Mouse (Mus musculus): ENCODE results near the gene Tmem19. TPM values are rescaled to one million over a fixed set of nuclear protein-coding genes. Genes with fewer than 3 reads are reported as not detected.
"Not testable (repeated sequence)": the region's sequence is repeated elsewhere in the genome, so short reads cannot be mapped to it uniquely, and the experiment has no call there.

Tmem19 gene
- total RNA-seq, 2 experiments from 2014 or later = 42.0 to 42.7 TPM

- TF ChIP-seq CTCF (conservative IDR thresholded peaks at IDR 0.05) = no peak
- Histone ChIP-seq H3K27ac (no peak overlapping the region), H3K4me3 (no peak overlapping the region)
- no peak for DNase-seq (ENCODE audit: low spot score in 2 of 2)
Observed at GRCm38 (mm10) chr10:115336901-115337300, 25.4 kb downstream of the Tmem19 start.

GRCm38 (mm10) chr10:115333528-115333927, 28.8 kb downstream of the Tmem19 start:
- H3K4me3 ChIP-seq = no peak overlapping the region
- no peak for TF ChIP-seq CTCF (conservative IDR thresholded peaks at IDR 0.05)
- no peak overlapping the region for H3K27ac ChIP-seq
- no peak for DNase-seq (ENCODE audit: low spot score in 2 of 2)

DNA sequence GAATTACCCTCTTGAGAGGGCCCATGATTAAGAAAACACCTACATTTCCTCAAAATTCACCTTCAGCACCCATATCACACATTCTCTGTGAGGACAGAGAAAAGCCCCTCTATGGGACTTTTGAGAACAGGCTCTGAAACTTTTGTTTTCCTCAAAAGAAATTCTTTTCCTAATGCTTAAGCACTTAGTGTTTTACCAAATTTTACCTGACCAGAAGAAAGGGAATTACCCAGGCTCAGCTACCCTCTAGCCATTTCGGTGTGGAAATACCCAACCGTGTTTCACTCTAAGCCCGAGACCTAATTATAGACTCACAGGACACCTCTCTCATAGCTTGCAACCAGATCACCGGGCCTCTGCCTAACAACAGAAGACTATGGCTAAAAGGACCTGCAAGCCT, 29.3 kb downstream of the Tmem19 start:
- Histone ChIP-seq H3K27ac (no peak overlapping the region), H3K4me3 (no peak overlapping the region)
- no peak for DNase-seq (ENCODE audit: low spot score in 2 of 2)
- no peak for TF ChIP-seq CTCF (conservative IDR thresholded peaks at IDR 0.05)

DNA sequence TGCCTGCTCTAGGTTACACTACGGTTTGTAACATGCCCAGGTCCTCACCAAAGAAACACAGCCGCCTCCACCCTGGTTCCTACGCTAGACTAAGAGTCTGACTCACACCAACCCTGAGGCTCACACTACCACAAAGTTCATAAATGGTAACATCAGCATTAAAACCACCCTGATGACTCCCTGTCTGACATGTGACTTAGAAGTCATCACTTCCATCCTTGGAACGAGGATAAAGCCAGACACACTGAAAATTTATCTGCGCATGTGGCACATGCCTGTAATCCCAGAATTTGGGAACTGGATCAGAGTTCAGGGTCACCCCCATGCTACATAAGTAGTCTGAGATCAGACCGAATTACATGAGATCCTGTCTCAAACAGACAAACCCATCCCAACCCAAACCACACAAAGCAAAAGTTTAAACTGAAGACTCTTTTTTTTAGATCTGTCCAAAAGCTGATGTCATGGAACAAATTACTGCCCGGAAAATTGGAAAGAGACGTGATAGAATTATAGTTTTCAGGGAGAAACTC, 29.8 kb downstream of the Tmem19 start:
- TF ChIP-seq CTCF (conservative IDR thresholded peaks at IDR 0.05) = no peak
- DNase-seq (ENCODE audit: low spot score in 2 of 2) = no peak
- H3K4me3 ChIP-seq = no peak overlapping the region
- no peak overlapping the region for H3K27ac ChIP-seq

- H3K27ac ChIP-seq = no peak overlapping the region
- TF ChIP-seq CTCF (conservative IDR thresholded peaks at IDR 0.05) = no peak
- no peak for DNase-seq (ENCODE audit: low spot score in 2 of 2)
- no peak overlapping the region for H3K4me3 ChIP-seq
Observed at GRCm38 (mm10) chr10:115329010-115329530, 33.2 kb downstream of the Tmem19 start.

DNA sequence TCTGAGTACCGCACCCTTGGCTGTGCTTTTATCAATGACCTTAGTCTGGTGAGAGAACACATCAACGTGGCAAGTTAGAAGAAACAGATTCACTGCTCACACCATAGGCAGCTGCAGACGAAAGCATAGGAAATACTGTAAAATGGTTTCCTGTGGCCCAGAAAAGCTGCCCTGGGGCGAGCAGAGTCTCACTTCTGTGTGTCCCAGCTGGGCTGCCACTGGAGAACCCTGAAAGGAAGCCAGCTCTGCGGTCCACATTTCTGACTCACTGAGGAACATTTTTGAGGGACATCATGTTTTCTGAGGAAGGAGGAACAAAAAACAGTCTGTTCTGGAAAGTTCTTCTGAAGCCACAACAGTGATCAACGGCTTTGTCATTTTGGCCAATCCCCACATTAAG, 33.8 kb downstream of the Tmem19 start:
- no peak overlapping the region for H3K27ac ChIP-seq
- no peak for DNase-seq (ENCODE audit: low spot score in 2 of 2)
- H3K4me3 ChIP-seq = no peak overlapping the region
- no peak for TF ChIP-seq CTCF (conservative IDR thresholded peaks at IDR 0.05)

- DNase-seq (ENCODE audit: low spot score in 2 of 2) = peak; percentile 71 to 79
- no peak overlapping the region for H3K4me3 ChIP-seq
- peak; percentile 93 for TF ChIP-seq CTCF (conservative IDR thresholded peaks at IDR 0.05)
- H3K27ac ChIP-seq = no peak overlapping the region
Observed at GRCm38 (mm10) chr10:115323295-115323694, 39.0 kb downstream of the Tmem19 start.

GRCm38 (mm10) chr10:115321317-115322035, 40.8 kb downstream of the Tmem19 start:
- H3K27ac ChIP-seq = no peak overlapping the region
- no peak for TF ChIP-seq CTCF (conservative IDR thresholded peaks at IDR 0.05)
- DNase-seq (ENCODE audit: low spot score in 2 of 2) = no peak
- H3K4me3 ChIP-seq = no peak overlapping the region

DNA sequence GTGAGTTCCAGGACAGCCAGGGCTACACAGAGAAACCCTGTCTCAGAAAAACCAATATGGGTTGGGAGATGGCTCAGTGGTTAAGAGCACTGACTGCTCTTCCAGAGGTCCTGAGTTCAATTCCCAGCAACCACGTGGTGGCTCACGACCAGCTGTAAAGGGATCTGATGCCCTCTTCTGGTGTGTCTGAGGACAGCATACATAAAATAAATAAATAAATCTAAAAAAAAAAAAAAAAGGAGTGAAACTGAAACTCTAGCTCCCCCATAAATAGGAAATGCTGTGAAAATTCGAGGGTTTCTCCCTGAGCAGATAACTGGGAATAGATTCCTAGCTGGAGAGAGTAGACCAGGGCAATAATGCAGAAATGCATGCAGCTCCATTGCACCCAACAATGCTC, 43.9 kb downstream of the Tmem19 start:
- TF ChIP-seq CTCF (conservative IDR thresholded peaks at IDR 0.05) = peak; percentile 28
- not testable (repeated sequence) for H3K4me3 ChIP-seq

GRCm38 (mm10) chr10:115316313-115316712, 46.0 kb downstream of the Tmem19 start:
- H3K4me3 ChIP-seq = peak overlapping the region; percentile 96
- peak overlapping the region; percentile 100 for H3K27ac ChIP-seq
- no peak for DNase-seq (ENCODE audit: low spot score in 2 of 2)
- TF ChIP-seq CTCF (conservative IDR thresholded peaks at IDR 0.05) = no peak

More for the DNA sequence above, 43.9 kb downstream of the Tmem19 start:
- not testable (repeated sequence) for DNase-seq (ENCODE audit: low spot score in 2 of 2); H3K27ac ChIP-seq

GRCm38 (mm10) chr10:115315473-115316171, 46.7 kb downstream of the Tmem19 start, which contains the start of gene Rab21:
Gene Rab21, minus strand, starts transcription at chr10:115315594.
- TF ChIP-seq CTCF (conservative IDR thresholded peaks at IDR 0.05) = no peak
- peak within 1 kb of the TSS; percentile 96 for H3K4me3 ChIP-seq

DNA sequence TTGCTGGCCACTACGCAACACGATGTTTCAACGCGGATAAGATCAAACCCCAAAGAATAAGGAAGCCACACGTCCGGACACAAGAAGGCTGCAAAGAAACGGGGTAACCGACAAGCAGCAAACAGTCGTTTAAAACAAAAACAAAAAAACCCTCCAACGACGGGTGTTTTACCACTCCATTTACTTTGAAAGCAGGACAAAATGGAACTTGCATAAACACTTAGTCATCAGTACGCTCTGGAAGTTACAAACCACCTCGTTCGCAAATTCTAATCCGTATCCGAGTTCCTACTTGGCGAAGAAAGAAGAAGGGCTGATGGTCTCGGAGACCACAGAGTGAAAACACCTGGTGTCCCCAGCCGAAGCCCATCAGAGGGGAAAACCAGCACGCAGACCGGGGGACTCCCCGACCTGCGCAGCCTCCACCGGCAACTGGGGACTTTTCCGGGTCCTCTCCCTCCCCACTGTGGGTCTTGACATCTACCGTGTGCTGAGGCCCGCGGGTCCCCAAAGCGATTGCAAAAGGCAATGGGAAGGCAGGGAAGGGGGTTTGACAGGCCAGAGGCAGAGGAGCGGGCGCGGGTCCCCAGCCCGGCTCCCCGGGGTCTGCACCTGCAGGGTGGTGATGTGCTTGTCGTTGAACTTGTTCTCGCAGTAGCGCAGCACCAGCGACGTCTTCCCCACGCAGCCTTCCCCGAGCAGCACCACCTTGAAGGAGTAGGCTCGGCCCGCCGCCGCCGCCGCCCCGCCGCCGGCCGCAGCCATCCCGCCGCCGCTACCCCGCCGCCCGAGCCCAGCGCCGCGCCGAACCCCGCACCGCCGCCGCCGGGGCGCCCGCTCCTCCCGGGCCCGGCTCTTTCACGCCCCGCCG, 47.5 kb downstream of the Tmem19 start:
- no peak for TF ChIP-seq CTCF (conservative IDR thresholded peaks at IDR 0.05)
- Histone ChIP-seq H3K27ac (peak overlapping the region; percentile 100), H3K4me3 (peak overlapping the region; percentile 96)
- peak in 1 of 2 experiments; percentile 36 for DNase-seq (ENCODE audit: low spot score in 2 of 2)

More at GRCm38 (mm10) chr10:115315473-115316171, 46.7 kb downstream of the Tmem19 start, which contains the start of gene Rab21:
- DNase-seq (ENCODE audit: low spot score in 2 of 2) = peak; percentile 95 to 99
- peak within 1 kb of the TSS; percentile 100 for H3K27ac ChIP-seq

All from layer of hippocampus, adult 2 months (tissue).